Mouse (Mus musculus) kidney, postnatal 0 days (tissue): Measurements from ENCODE around the gene Mamld1. TPM values are rescaled to one million over a fixed set of nuclear protein-coding genes. Genes with fewer than 3 reads are reported as not detected.
A peak's percentile ranks its signal among the peaks of the same experiment; 100 is the strongest.
"Not testable (repeated sequence)": the region's sequence is repeated elsewhere in the genome, so short reads cannot be mapped to it uniquely, and the experiment has no call there.

Source experiments
- ATAC-seq: fragments of 200-750 bp; cut with Nextera tagmentation; replicated peaks from 2 replicates; pipeline ENCODE4 v1.8.0; 2017; ENCODE audit warnings: low read depth, moderate number of reproducible peaks, moderate TSS enrichment, moderate library complexity; ENCODE audit not compliant: low FRiP score
- DNase-seq: peaks from one replicate; pipeline ENCODE4 v3.0.0-alpha.2; 2016; ENCODE audit warnings: low spot score
- H3K27ac ChIP-seq: fragments of 300-500 bp; sonication (generic); 2 replicates; pipeline ENCODE4 v1.5.1; 2014; ENCODE audit warnings: mild to moderate bottlenecking
- H3K27me3 ChIP-seq: fragments of 300-500 bp; sonication (generic); 2 replicates; pipeline ENCODE4 v1.6.1; 2014; ENCODE audit warnings: low read length, mixed read lengths; ENCODE audit not compliant: insufficient read depth
- H3K36me3 ChIP-seq: fragments of 300-500 bp; sonication (generic); 2 replicates; pipeline ENCODE4 v1.6.1; 2014; ENCODE audit warnings: low read length, mixed read lengths; ENCODE audit not compliant: insufficient read depth
- H3K4me1 ChIP-seq: fragments of 300-500 bp; sonication (generic); replicated peaks from 2 replicates; pipeline ENCODE4 v1.6.1; 2014; ENCODE audit warnings: antibody characterized with exemption, low read length, mixed read lengths; ENCODE audit not compliant: insufficient read depth
- H3K4me2 ChIP-seq: fragments of 300-500 bp; sonication (generic); 2 replicates; pipeline ENCODE4 v1.6.1; 2014; ENCODE audit warnings: mild to moderate bottlenecking, low read length, moderate library complexity, mixed read lengths
- H3K4me3 ChIP-seq: fragments of 300-500 bp; sonication (generic); replicated peaks from 2 replicates; pipeline ENCODE4 v1.5.1; 2014; ENCODE audit warnings: low read depth, low read length
- H3K9ac ChIP-seq: fragments of 300-500 bp; sonication (generic); 2 replicates; pipeline ENCODE4 v1.6.1; 2014; ENCODE audit warnings: low read depth, low read length
- H3K9me3 ChIP-seq: fragments of 300-500 bp; sonication (generic); replicated peaks from 2 replicates; pipeline ENCODE4 v1.6.1; 2016; ENCODE audit warnings: low read length, inconsistent platforms, mixed read lengths
- CTCF ChIP-seq: IDR thresholded peaks from 2 replicates; pipeline ENCODE4 v1.5.1; 2016; ENCODE audit warnings: antibody characterized with exemption, low read depth, mild to moderate bottlenecking, moderate library complexity
- WGBS: fragments of 180-500 bp; shearing (Covaris S2); extraction: QIAGEN DNeasy Blood & Tissue Kit; methylation state at CpG from one replicate; pipeline ENCODE4 v1.1.7; 2014; 5-methylcytosine and 5-hydroxymethylcytosine counted together
- polyA plus RNA-seq: library from polyadenylated mRNA; unstranded; fragments of >200 nt; fragmentation: Nextera tagmentation; extraction: Ambion mirVana; gene quantifications from 2 replicates; pipeline ENCODE4 v1.2.1, GENCODE M21; 2015

The Mamld1 gene
- polyA plus RNA-seq: 3.0 and 3.3 TPM in 2 replicates

DNA sequence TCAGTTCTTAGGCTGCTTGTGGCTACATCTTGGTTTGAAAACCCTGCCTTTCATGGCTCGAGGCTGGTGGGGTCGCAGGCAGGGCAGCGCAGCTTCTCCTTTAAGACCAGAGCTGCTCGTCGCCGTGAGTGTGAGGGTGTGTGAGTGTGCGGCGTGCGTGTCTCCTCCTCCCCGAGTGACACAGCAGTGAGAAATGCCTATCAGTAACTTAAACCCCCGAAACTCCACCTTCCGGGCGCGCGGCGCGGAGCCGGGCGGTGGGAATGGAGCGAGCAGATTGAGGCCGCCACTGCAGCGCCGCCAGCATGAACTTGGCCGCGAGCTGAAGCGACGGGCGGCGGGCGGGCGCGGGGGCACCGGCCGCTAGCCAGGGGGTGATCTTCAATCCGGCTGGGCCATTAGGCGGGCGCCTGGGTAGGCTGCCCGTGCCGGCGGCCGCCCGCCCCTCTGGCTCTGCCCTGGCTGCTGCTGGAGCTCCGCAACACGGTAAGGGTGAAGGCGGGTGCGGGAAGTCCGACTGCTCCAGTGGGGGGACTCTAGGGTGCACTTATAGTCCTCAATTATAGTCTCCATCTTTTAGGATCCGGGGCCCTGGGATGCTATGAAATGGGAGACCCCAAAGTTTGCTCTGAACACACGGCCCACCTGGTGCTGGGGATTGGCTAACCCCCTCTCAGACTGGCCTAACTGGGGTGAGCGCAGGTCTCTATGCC is at the start of gene Mamld1:
Mamld1 (plus strand) TSS at position 393 of the 713 bp plus-strand sequence.
- Histone ChIP-seq H3K4me3 (peak within 1 kb of the TSS; percentile 45), H3K9me3 (no peaks in the 10 kb centered on the region), H3K4me2 (peak within 1 kb of the TSS; percentile 68), H3K4me1 (no peaks in the 10 kb centered on the region), H3K36me3 (no peaks in the 10 kb centered on the region), H3K27ac (no peak within 1 kb of the TSS), H3K9ac (peak within 1 kb of the TSS; percentile 56), H3K27me3 (no peaks in the 10 kb centered on the region)
- peak; percentile 72 for DNase-seq
- peak; percentile 13; the same call in 1 of the 2 replicates for TF ChIP-seq CTCF
- ATAC-seq: peak; percentile 52
- WGBS: 28% methylated on average over 49 of the region's 50 CpGs

GRCm38 (mm10) chrX:71024718-71025117 is 25.3 kb upstream of the Mamld1 start:
- no peak for ATAC-seq

DNA sequence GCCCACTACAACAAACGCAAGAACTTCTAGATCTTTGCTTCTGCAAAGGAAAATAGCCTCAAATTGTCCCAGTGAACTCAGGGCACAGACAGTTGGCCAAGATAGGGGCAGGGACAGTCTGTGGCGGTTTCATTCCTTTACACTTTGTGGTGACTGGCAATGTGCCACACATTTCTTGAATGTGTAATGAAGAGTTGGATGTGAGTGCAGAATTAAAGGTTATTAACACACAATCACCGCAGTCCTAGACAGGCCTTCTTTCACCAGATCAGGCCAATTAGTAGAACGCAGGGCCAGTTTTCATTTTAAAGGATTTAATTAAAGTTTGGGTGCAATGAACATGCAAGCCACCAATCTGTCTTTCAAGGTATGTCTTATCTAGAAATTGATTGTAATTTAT is 22.0 kb upstream of the Mamld1 start:
- ATAC-seq (no peak), DNase-seq (no peak)
- no peak overlapping the region for H3K4me2 ChIP-seq
- no peaks in the 10 kb centered on the region for H3K36me3 ChIP-seq
- H3K9ac ChIP-seq: no peak overlapping the region
- H3K9me3 ChIP-seq: no peaks in the 10 kb centered on the region
- H3K27me3 ChIP-seq: no peaks in the 10 kb centered on the region
- H3K27ac ChIP-seq: no peak overlapping the region
- H3K4me1 ChIP-seq: no peaks in the 10 kb centered on the region
- 74% methylated on average over 4 of the region's 4 CpGs for WGBS
- H3K4me3 ChIP-seq: no peak overlapping the region
- TF ChIP-seq CTCF: no peak

More at GRCm38 (mm10) chrX:71024718-71025117, 25.3 kb upstream of the Mamld1 start:
- no peaks in the 10 kb centered on the region for H3K9me3 ChIP-seq
- H3K4me3 ChIP-seq: no peak overlapping the region
- no peaks in the 10 kb centered on the region for H3K36me3 ChIP-seq
- no peak for DNase-seq
- H3K4me2 ChIP-seq: no peak overlapping the region
- no peak for TF ChIP-seq CTCF
- no peak overlapping the region for H3K27ac ChIP-seq
- H3K9ac ChIP-seq: no peak overlapping the region
- H3K4me1 ChIP-seq: no peaks in the 10 kb centered on the region
- no peaks in the 10 kb centered on the region for H3K27me3 ChIP-seq

DNA sequence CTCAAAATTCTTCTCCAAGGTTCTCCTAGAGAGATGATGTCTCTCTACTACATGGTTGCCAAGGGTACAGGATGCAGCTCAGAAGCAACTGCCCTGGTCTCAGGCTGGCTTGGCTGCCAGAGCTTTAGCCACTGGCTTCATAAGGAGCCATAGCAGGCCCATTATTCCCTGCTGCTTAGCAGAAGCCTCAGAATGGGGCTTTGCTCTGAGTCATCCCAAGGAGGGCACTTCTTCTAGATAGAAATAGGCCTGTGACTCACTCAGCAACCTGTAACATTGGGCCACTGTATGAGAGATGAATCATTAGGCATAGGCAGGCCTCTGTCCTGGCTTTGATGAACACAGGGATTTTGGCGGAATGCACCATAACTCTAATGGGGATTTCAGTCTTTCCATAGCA is 21.1 kb upstream of the Mamld1 start:
- not testable (repeated sequence) for H3K4me1 ChIP-seq, H3K27me3 ChIP-seq, H3K27ac ChIP-seq, ATAC-seq, H3K4me3 ChIP-seq, H3K9ac ChIP-seq, H3K9me3 ChIP-seq, DNase-seq, H3K36me3 ChIP-seq, H3K4me2 ChIP-seq
- 88% methylated on average over 1 of the region's 1 CpGs for WGBS

- no peaks in the 10 kb centered on the region for H3K27me3 ChIP-seq
- H3K9me3 ChIP-seq: no peaks in the 10 kb centered on the region
- H3K4me3 ChIP-seq: peak overlapping the region; percentile 45
- TF ChIP-seq CTCF: no peak
- H3K4me1 ChIP-seq: no peaks in the 10 kb centered on the region
- H3K4me2 ChIP-seq: peak overlapping the region; percentile 68
- WGBS: 23% methylated on average over 26 of the region's 26 CpGs
- no peaks in the 10 kb centered on the region for H3K36me3 ChIP-seq
- H3K9ac ChIP-seq: peak overlapping the region; percentile 56
- H3K27ac ChIP-seq: no peak overlapping the region
- 0 out of 2 replicates have a peak, but pooled peaks have one; percentile 11 for ATAC-seq
- DNase-seq: no peak
Observed at GRCm38 (mm10) chrX:71050677-71051311, 738 bp downstream of the Mamld1 start.

GRCm38 (mm10) chrX:71051361-71052114 is 1.5 kb downstream of the Mamld1 start:
- WGBS: 31% methylated on average over 30 of the region's 30 CpGs
- no peaks in the 10 kb centered on the region for H3K36me3 ChIP-seq
- H3K4me2 ChIP-seq: peak overlapping the region; percentile 68
- H3K9ac ChIP-seq: peak overlapping the region; percentile 56
- DNase-seq (peak; percentile 38), ATAC-seq (peak; percentile 49)
- no peak for TF ChIP-seq CTCF
- no peaks in the 10 kb centered on the region for H3K9me3 ChIP-seq
- H3K27ac ChIP-seq: 0 out of 2 replicates have a peak overlapping the region, but pooled peaks have one; percentile 8
- H3K4me3 ChIP-seq: peak overlapping the region; percentile 45
- H3K27me3 ChIP-seq: no peaks in the 10 kb centered on the region
- no peaks in the 10 kb centered on the region for H3K4me1 ChIP-seq
